Mouse (Mus musculus) G1E (cell line): Measurements from ENCODE around the gene Cnr2. TPM values are rescaled to one million over a fixed set of nuclear protein-coding genes. Genes with fewer than 3 reads are reported as not detected.

Experiments used
- ATAC-seq: 2 replicates; pipeline ENCODE4 v1.8.0; 2016; ENCODE audit warnings: mild to moderate bottlenecking; ENCODE audit not compliant: insufficient number of reproducible peaks, poor library complexity, low FRiP score, severe bottlenecking; ENCODE audit errors: extremely low read depth
- DNase-seq: peaks from one replicate; pipeline ENCODE4 v3.0.0; 2012; ENCODE audit warnings: low spot score
- H3K27me3 ChIP-seq: 2 replicates; pipeline ENCODE4 v1.6.1; 2012; ENCODE audit warnings: mild to moderate bottlenecking, low read length, inconsistent platforms; ENCODE audit not compliant: insufficient read depth
- H3K36me3 ChIP-seq: replicated peaks from 2 replicates; pipeline ENCODE3; 2012; ENCODE audit warnings: mild to moderate bottlenecking, inconsistent platforms
- H3K4me1 ChIP-seq: 2 replicates; pipeline ENCODE4 v1.6.1; 2012; ENCODE audit warnings: low read depth, low read length, inconsistent platforms, mixed read lengths; ENCODE audit not compliant: insufficient read depth
- H3K4me3 ChIP-seq: 2 replicates; pipeline ENCODE4 v1.5.1; 2012; ENCODE audit warnings: low read depth, mild to moderate bottlenecking, inconsistent platforms, low read length, moderate library complexity, mixed read lengths
- H3K9me3 ChIP-seq: replicated peaks from 2 replicates; pipeline ENCODE4 v1.6.1; 2012; ENCODE audit warnings: inconsistent platforms
- CTCF ChIP-seq: IDR thresholded peaks from 2 replicates; pipeline ENCODE4 v1.5.1; 2012; ENCODE audit warnings: low read depth, low read length, inconsistent platforms, mixed read lengths
- GATA1 ChIP-seq: IDR thresholded peaks from 2 replicates; pipeline ENCODE4 v1.6.1; 2012; ENCODE audit warnings: borderline replicate concordance, low read length, inconsistent platforms, mixed read lengths
- GATA2 ChIP-seq: IDR thresholded peaks from 2 replicates; pipeline ENCODE4 v1.6.1; 2012; ENCODE audit warnings: low read depth, low read length, inconsistent platforms, borderline replicate concordance
- POLR2AphosphoS5 ChIP-seq: IDR thresholded peaks from 2 replicates; pipeline ENCODE4 v1.6.1; 2012; ENCODE audit warnings: low read depth, low read length, inconsistent platforms; ENCODE audit not compliant: insufficient replicate concordance
- TAL1 ChIP-seq: conservative IDR thresholded peaks from 2 replicates; pipeline ENCODE4 v1.6.1; 2012; ENCODE audit warnings: low read depth, low read length, inconsistent platforms, mixed read lengths
- polyA plus RNA-seq: library from polyadenylated mRNA; stranded (reverse); fragments of >175 nt; gene quantifications from 2 replicates; pipeline ENCODE4 v1.2.3, GENCODE M21; 2012
- total RNA-seq, 2 experiments: library from RNA; stranded (forward) in 1 of 2; stranded (reverse) in 1 of 2; fragments of 200-1000 nt in 1 of 2; fragments of >200 nt in 1 of 2; fragmentation: Nextera tagmentation in 1 of 2; gene quantifications; 2 replicates each; pipeline ENCODE4 v1.2.3; 2014 to 2017

The Cnr2 gene
- total and polyA plus RNA-seq, 3 experiments, result 5.1 to 28.2 (median 13.6) TPM

DNA sequence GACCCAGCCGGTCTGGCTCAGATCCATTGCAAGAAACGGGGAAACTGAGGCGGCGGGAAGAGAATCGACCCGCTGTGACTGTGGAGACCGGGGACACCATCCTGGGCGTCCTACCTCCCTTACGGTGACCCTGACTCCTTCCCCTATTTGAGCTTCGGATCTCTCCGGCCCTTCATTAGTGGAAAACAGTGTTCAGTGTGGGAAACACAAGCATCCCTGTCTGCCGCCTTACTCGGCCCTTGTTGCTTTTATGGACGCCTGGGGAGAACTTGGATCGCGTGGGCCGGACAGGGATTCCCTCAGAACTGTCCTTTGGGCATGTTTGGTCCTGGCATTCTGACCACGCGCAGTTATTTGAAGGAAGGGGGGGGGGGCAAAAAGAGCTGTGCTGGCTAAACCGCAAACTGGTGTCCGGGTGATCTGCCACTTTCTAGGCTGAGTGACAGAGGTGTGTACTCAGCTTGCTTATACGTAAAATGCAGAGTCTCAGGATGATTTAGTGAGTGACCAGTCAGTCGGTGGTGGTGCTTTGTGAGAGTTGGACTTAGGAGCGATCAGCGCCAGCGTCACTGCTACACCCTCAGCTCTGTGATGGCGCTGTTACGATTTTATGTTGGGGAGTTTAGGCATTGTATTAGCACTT is 51.6 kb downstream of the Cnr2 start:
- H3K4me3 ChIP-seq, result peak overlapping the region; percentile 92
- H3K27me3 ChIP-seq, result no peaks in the 10 kb centered on the region
- ATAC-seq (no peak), DNase-seq (peak; percentile 40)
- TF ChIP-seq CTCF (no peak), GATA2 (no peak), POLR2AphosphoS5 (no peak)
- H3K36me3 ChIP-seq, result peaks cover 47% of the 10 kb centered on the region
- peaks cover 2% of the 10 kb centered on the region; the same call in 1 of the 2 replicates for H3K9me3 ChIP-seq
- peaks cover 39% of the 10 kb centered on the region for H3K4me1 ChIP-seq

DNA sequence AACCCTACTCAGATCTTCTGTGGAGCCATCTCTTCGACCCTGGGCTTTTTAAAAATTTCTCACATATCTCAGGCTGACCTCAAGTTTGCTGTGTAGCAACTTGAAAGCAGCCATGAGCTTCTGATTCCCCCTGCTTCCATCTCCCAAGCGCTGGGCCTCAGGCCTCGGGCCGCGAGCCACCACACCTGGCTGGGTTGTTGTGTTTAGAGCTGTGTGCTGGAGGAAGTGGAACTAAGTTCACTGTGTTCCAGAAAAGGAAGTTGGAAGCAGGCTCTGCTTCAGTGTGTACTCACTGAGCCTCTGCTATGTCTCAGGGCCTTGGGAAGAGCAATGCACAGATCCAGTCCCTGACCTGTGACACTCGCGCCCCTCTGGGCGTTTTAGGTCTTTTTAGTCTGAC is 52.9 kb downstream of the Cnr2 start:
- peak overlapping the region; percentile 36; the same call in 1 of the 2 replicates for H3K4me3 ChIP-seq
- TF ChIP-seq TAL1 (no peak), POLR2AphosphoS5 (no peak), CTCF (no peak), GATA1 (no peak)
- no peak for ATAC-seq
- H3K9me3 ChIP-seq, result peaks cover 2% of the 10 kb centered on the region
- no peak for DNase-seq
- peaks cover 39% of the 10 kb centered on the region for H3K4me1 ChIP-seq
- peaks cover 52% of the 10 kb centered on the region for H3K36me3 ChIP-seq
- no peaks in the 10 kb centered on the region for H3K27me3 ChIP-seq

GRCm38 (mm10) chr4:135949475-135949874 is 54.3 kb downstream of the Cnr2 start:
- peaks cover 2% of the 10 kb centered on the region for H3K9me3 ChIP-seq
- TF ChIP-seq GATA1 (no peak), CTCF (no peak), POLR2AphosphoS5 (no peak), TAL1 (no peak), GATA2 (no peak)
- peaks cover 41% of the 10 kb centered on the region for H3K4me1 ChIP-seq
- no peak for DNase-seq
- H3K36me3 ChIP-seq, result peaks cover 55% of the 10 kb centered on the region
- ATAC-seq, result no peak
- H3K4me3 ChIP-seq, result no peak overlapping the region
- H3K27me3 ChIP-seq, result no peaks in the 10 kb centered on the region

GRCm38 (mm10) chr4:135949911-135950310 is 54.7 kb downstream of the Cnr2 start:
- TF ChIP-seq POLR2AphosphoS5 (no peak), GATA1 (no peak), GATA2 (no peak)
- H3K4me1 ChIP-seq, result peaks cover 44% of the 10 kb centered on the region
- peaks cover 59% of the 10 kb centered on the region for H3K36me3 ChIP-seq
- no peak for DNase-seq
- no peak overlapping the region for H3K4me3 ChIP-seq
- no peaks in the 10 kb centered on the region for H3K27me3 ChIP-seq
- no peak for ATAC-seq
- peaks cover 2% of the 10 kb centered on the region for H3K9me3 ChIP-seq

DNA sequence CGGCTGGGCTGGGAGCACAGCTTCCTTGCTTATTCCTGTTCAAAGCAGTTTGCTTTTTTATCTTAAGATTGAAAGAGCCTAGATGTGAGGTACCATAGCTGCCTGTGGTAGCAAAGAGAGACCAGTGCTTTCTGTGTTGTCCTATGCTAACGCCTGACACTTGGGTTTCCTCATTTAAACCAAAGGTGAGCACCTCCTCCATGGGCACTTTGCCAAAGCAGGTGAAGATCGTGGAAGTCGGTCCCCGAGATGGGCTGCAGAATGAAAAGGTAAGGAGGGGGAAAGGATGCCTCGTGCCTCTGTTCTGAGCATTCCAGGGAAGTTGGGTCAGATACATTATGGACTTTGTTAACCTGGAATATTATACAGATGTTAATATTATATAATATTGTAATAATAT is 55.2 kb downstream of the Cnr2 start:
- H3K27me3 ChIP-seq, result no peaks in the 10 kb centered on the region
- H3K4me3 ChIP-seq, result no peak overlapping the region
- peaks cover 64% of the 10 kb centered on the region for H3K36me3 ChIP-seq
- peaks cover 2% of the 10 kb centered on the region for H3K9me3 ChIP-seq
- DNase-seq (no peak), ATAC-seq (no peak)
- TF ChIP-seq GATA2 (no peak), GATA1 (no peak), CTCF (no peak), POLR2AphosphoS5 (no peak), TAL1 (no peak)
- peaks cover 45% of the 10 kb centered on the region for H3K4me1 ChIP-seq

- Histone ChIP-seq H3K9me3 (peaks cover 2% of the 10 kb centered on the region), H3K4me1 (peaks cover 37% of the 10 kb centered on the region), H3K36me3 (peaks cover 75% of the 10 kb centered on the region), H3K4me3 (no peak overlapping the region), H3K27me3 (no peaks in the 10 kb centered on the region)
- DNase-seq (no peak), ATAC-seq (no peak)
- no peak for TF ChIP-seq GATA1
- no peak for TF ChIP-seq GATA2
- TF ChIP-seq CTCF, result no peak
- no peak for TF ChIP-seq TAL1
- no peak for TF ChIP-seq POLR2AphosphoS5
Measured at GRCm38 (mm10) chr4:135951505-135951904, 56.3 kb downstream of the Cnr2 start.

GRCm38 (mm10) chr4:135953179-135953578 is 58.0 kb downstream of the Cnr2 start:
- no peak overlapping the region for H3K4me3 ChIP-seq
- DNase-seq, result no peak
- H3K36me3 ChIP-seq, result peaks cover 85% of the 10 kb centered on the region
- H3K27me3 ChIP-seq, result no peaks in the 10 kb centered on the region
- TF ChIP-seq POLR2AphosphoS5 (no peak), CTCF (no peak), GATA2 (no peak), TAL1 (no peak), GATA1 (no peak)
- H3K4me1 ChIP-seq, result peaks cover 28% of the 10 kb centered on the region
- ATAC-seq, result no peak
- H3K9me3 ChIP-seq, result peaks cover 2% of the 10 kb centered on the region
